Mouse (Mus musculus): Measurements from ENCODE around the gene Rbfox1. TPM values are rescaled to one million over a fixed set of nuclear protein-coding genes. Genes with fewer than 3 reads are reported as not detected.
A peak's percentile ranks its signal among the peaks of the same experiment; 100 is the strongest.

Gene Rbfox1
- total and polyA plus RNA-seq, 3 experiments = not detected

- DNase-seq (ENCODE audit: low read depth, low spot score) = peak; percentile 28
Measured at GRCm38 (mm10) chr16:6098116-6098515, 213.0 kb downstream of the Rbfox1 start.

GRCm38 (mm10) chr16:6099598-6099997 is 214.4 kb downstream of the Rbfox1 start:
- DNase-seq (ENCODE audit: low read depth, low spot score) = no peak
- Histone ChIP-seq H3K4me1 (ENCODE audit: control insufficient read depth in 1 of 2, insufficient read depth in 2 of 2, low read length in 2 of 2) (peaks cover 4 to 39% of the 10 kb centered on the region in 2 experiments; a peak in 3 of 4 replicates), H3K4me3 (ENCODE audit: control insufficient read depth in 1 of 2, insufficient read depth in 1 of 2, low read depth in 2 of 2, low read length in 2 of 2) (no peak overlapping the region), H3K36me3 (ENCODE audit: control insufficient read depth in 1 of 2, insufficient read depth in 2 of 2, low read length in 2 of 2) (peaks cover 0 to 19% of the 10 kb centered on the region in 2 experiments; a peak in 2 of 4 replicates), H3K27ac (ENCODE audit: control insufficient read depth, low read depth, low read length) (no peak overlapping the region; the same call in 1 of the 2 replicates), H3K27me3 (ENCODE audit: control insufficient read depth in 1 of 2, insufficient read depth in 2 of 2, low read length in 2 of 2) (no peaks in the 10 kb centered on the region), H3K79me2 (ENCODE audit: control insufficient read depth, insufficient read depth, low read length, poor library complexity) (no peaks in the 10 kb centered on the region), H3K9me3 (replicated peaks; ENCODE audit: insufficient read depth, low read length) (no peaks in the 10 kb centered on the region), H3K9ac (ENCODE audit: control insufficient read depth, low read depth, low read length, poor library complexity, severe bottlenecking) (no peak overlapping the region)
- no peak for TF ChIP-seq ZKSCAN1 (IDR thresholded peaks at IDR 0.05; ENCODE audit: low read depth, low read length)
- no peak for TF ChIP-seq HCFC1 (IDR thresholded peaks at IDR 0.05; ENCODE audit: low read depth, low read length)
- TF ChIP-seq POLR2A (IDR thresholded peaks at IDR 0.05; ENCODE audit: control insufficient read depth in 1 of 2, insufficient read depth in 1 of 2, low read depth in 1 of 2, low read length in 2 of 2, poor library complexity in 1 of 2) = no peak
- TF ChIP-seq MAX (IDR thresholded peaks at IDR 0.05; ENCODE audit: low read length) = no peak
- TF ChIP-seq CHD2 (IDR thresholded peaks at IDR 0.05; ENCODE audit: low read length) = no peak
- no peak for TF ChIP-seq USF2 (IDR thresholded peaks at IDR 0.05; ENCODE audit: borderline replicate concordance in 1 of 2, insufficient read depth in 1 of 2, low read depth in 1 of 2, low read length in 2 of 2)
- no peak for TF ChIP-seq POLR2AphosphoS2 (IDR thresholded peaks at IDR 0.05; ENCODE audit: low read length)
- TF ChIP-seq KAT2A (conservative IDR thresholded peaks at IDR 0.05; ENCODE audit: low read depth, low read length) = no peak
- no peak for TF ChIP-seq NELFE (IDR thresholded peaks at IDR 0.05; ENCODE audit: low read depth, low read length)
- TF ChIP-seq MYC (IDR thresholded peaks at IDR 0.05; ENCODE audit: low read depth, low read length) = no peak
- TF ChIP-seq GABPA (IDR thresholded peaks at IDR 0.05; ENCODE audit: low read depth, low read length) = no peak
- TF ChIP-seq E2F4 (IDR thresholded peaks at IDR 0.05; ENCODE audit: borderline replicate concordance, low read depth, low read length) = no peak
- TF ChIP-seq TCF12 (IDR thresholded peaks at IDR 0.05; ENCODE audit: low read depth, low read length) = no peak
- no peak for TF ChIP-seq ZC3H11A (IDR thresholded peaks at IDR 0.05; ENCODE audit: low read depth, low read length)
- TF ChIP-seq MAZ (IDR thresholded peaks at IDR 0.05; ENCODE audit: low read depth, low read length) = no peak
- no peak for TF ChIP-seq TBP (IDR thresholded peaks at IDR 0.05; ENCODE audit: low read depth, low read length)
- TF ChIP-seq NRF1 (IDR thresholded peaks at IDR 0.05; ENCODE audit: insufficient read depth, low read depth, low read length, poor library complexity, severe bottlenecking) = no peak
- no peak for TF ChIP-seq MEF2A (IDR thresholded peaks at IDR 0.05; ENCODE audit: extremely low read depth, insufficient replicate concordance, low read depth, low read length, poor library complexity, severe bottlenecking)
- TF ChIP-seq TAL1 (IDR thresholded peaks at IDR 0.05; ENCODE audit: low read length) = no peak
- no peak for TF ChIP-seq GATA1 (IDR thresholded peaks at IDR 0.05; ENCODE audit: low read depth, low read length)

More at GRCm38 (mm10) chr16:6098116-6098515, 213.0 kb downstream of the Rbfox1 start:
- peaks cover 4 to 36% of the 10 kb centered on the region in 2 experiments; a peak in 3 of 4 replicates for H3K4me1 ChIP-seq (ENCODE audit: control insufficient read depth in 1 of 2, insufficient read depth in 2 of 2, low read length in 2 of 2)
- H3K36me3 ChIP-seq (ENCODE audit: control insufficient read depth in 1 of 2, insufficient read depth in 2 of 2, low read length in 2 of 2) = peaks cover 0 to 19% of the 10 kb centered on the region in 2 experiments; a peak in 2 of 4 replicates
- no peaks in the 10 kb centered on the region for H3K9me3 ChIP-seq (replicated peaks; ENCODE audit: insufficient read depth, low read length)
- H3K27ac ChIP-seq (ENCODE audit: control insufficient read depth, low read depth, low read length) = 0 out of 2 replicates have a peak overlapping the region, but pooled peaks have one; percentile 12
- no peak overlapping the region for H3K9ac ChIP-seq (ENCODE audit: control insufficient read depth, low read depth, low read length, poor library complexity, severe bottlenecking)
- TF ChIP-seq EP300 (IDR thresholded peaks at IDR 0.05; ENCODE audit: low read depth in 1 of 2, low read length in 2 of 2) = peak in 1 of 2 experiments; percentile 58; a peak in 2 of 4 replicates
- TF ChIP-seq ETS1 (IDR thresholded peaks at IDR 0.05; ENCODE audit: low read depth, low read length) = peak; percentile 78
- no peak for TF ChIP-seq POLR2AphosphoS2 (IDR thresholded peaks at IDR 0.05; ENCODE audit: low read length)
- TF ChIP-seq RCOR1 (IDR thresholded peaks at IDR 0.05; ENCODE audit: low read depth, low read length) = no peak
- TF ChIP-seq GATA1 (IDR thresholded peaks at IDR 0.05; ENCODE audit: low read depth, low read length) = peak; percentile 50; the same call in 1 of the 2 replicates
- no peak for TF ChIP-seq NRF1 (IDR thresholded peaks at IDR 0.05; ENCODE audit: insufficient read depth, low read depth, low read length, poor library complexity, severe bottlenecking)
- no peak for TF ChIP-seq MAFK (IDR thresholded peaks at IDR 0.05; ENCODE audit: borderline replicate concordance, low read depth, low read length)
- TF ChIP-seq TCF12 (IDR thresholded peaks at IDR 0.05; ENCODE audit: low read depth, low read length) = peak; percentile 70; the same call in 1 of the 2 replicates
- TF ChIP-seq ZMIZ1 (IDR thresholded peaks at IDR 0.05; ENCODE audit: low read depth, low read length) = no peak
- TF ChIP-seq SMC3 (IDR thresholded peaks at IDR 0.05; ENCODE audit: low read depth, low read length) = no peak
- no peak for TF ChIP-seq TBP (IDR thresholded peaks at IDR 0.05; ENCODE audit: low read depth, low read length)
- no peak for TF ChIP-seq GABPA (IDR thresholded peaks at IDR 0.05; ENCODE audit: low read depth, low read length)
- TF ChIP-seq TAL1 (IDR thresholded peaks at IDR 0.05; ENCODE audit: low read length) = peak; percentile 14; the same call in 1 of the 2 replicates
- no peak for TF ChIP-seq MAX (IDR thresholded peaks at IDR 0.05; ENCODE audit: low read length)
- no peak for TF ChIP-seq CHD2 (IDR thresholded peaks at IDR 0.05; ENCODE audit: low read length)
- TF ChIP-seq HCFC1 (IDR thresholded peaks at IDR 0.05; ENCODE audit: low read depth, low read length) = no peak
- no peak for TF ChIP-seq ELF1 (IDR thresholded peaks at IDR 0.05; ENCODE audit: low read depth, low read length)
- TF ChIP-seq MAZ (IDR thresholded peaks at IDR 0.05; ENCODE audit: low read depth, low read length) = no peak
- H3K79me2 ChIP-seq (ENCODE audit: control insufficient read depth, insufficient read depth, low read length, poor library complexity) = no peaks in the 10 kb centered on the region
- no peak overlapping the region for H3K4me3 ChIP-seq (ENCODE audit: control insufficient read depth in 1 of 2, insufficient read depth in 1 of 2, low read depth in 2 of 2, low read length in 2 of 2)
- H3K27me3 ChIP-seq (ENCODE audit: control insufficient read depth in 1 of 2, insufficient read depth in 2 of 2, low read length in 2 of 2) = no peaks in the 10 kb centered on the region
